Mouse (Mus musculus) bone marrow macrophage, adult 2 months (primary cell): ENCODE measurements at regions not wholly inside any gene's neighbourhood (a gene's known extent, or its start where the extent isn't known, plus 50 kb on each side); places are given as distances from the start of the nearest gene placed in this dataset.

Source experiments
- CTCF ChIP-seq: IDR thresholded peaks from 2 replicates; pipeline ENCODE4 v1.5.1; 2012; ENCODE audit warnings: low read depth, mild to moderate bottlenecking, low read length, moderate library complexity
- POLR2A ChIP-seq: IDR thresholded peaks from 2 replicates; pipeline ENCODE4 v1.6.1; 2012; ENCODE audit warnings: mild to moderate bottlenecking, low read depth, low read length, borderline replicate concordance

DNA sequence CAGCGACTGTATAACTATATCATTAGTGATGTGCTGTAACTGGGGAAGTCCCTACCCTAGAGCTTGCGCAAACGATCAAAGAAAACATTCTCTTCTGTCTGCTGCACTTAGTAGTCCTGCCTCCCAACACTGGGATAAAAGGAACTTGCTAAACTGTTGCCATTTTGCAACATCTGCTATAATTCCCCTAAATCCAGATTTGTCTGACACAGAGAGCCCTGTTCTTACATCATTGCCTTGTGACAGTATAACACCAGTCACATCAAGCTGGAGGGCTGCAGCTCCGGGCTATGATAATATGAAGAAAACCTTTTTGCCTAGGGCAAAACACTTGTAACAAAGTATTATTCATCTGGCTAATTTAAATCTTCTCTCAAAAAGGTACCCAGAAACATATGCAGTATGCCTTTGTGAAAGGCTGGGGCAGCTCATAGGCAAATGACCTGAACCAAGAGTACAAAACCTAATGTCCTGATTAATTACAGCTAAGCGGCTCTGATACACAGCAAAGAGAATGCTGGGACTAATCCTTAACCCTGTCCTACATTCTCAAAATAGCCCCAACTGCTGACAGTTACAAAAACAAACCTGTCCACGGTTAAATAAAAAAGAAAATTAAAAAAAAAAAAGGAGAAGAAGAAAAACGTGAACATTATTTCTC is 67.5 kb upstream of the Otx2 start:
- TF ChIP-seq POLR2A (no peak), CTCF (no peak)
